Mouse (Mus musculus): Measurements from ENCODE around the gene Pkig. TPM values are rescaled to one million over a fixed set of nuclear protein-coding genes. Genes with fewer than 3 reads are reported as not detected.
"Not testable (repeated sequence)": the region's sequence is repeated elsewhere in the genome, so short reads cannot be mapped to it uniquely, and the experiment has no call there.

Pkig gene
- polyA plus RNA-seq, 1 experiment from 2014 or later: 105 TPM

DNA sequence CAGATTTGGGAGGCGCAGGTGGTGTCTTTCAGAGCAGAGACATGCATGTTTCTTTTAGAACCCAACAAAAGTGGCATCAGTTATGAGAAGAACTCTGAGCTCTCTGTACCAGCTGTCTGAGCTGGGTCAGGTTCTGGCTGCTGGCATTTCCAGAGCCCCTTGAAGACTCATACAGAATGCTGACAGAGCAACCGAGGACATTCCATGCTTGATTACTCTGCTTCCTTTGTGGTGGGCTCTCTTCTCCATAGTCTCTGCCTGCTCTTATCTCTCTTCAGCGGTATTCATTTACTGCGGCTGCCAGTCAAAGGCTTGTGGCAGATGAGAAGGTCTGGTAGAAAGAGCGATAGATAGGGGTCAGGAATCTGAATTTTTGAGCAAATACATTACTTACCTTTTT is 28.0 kb downstream of the Pkig start:
- ATAC-seq (ENCODE audit: insufficient number of reproducible peaks, insufficient read depth, low FRiP score, low TSS enrichment, low read depth): no peak
- peak overlapping the region; percentile 7; the same call in 1 of the 2 replicates for H3K4me2 ChIP-seq
- no peak overlapping the region for H3K9ac ChIP-seq
- no peaks in the 10 kb centered on the region for H3K9me3 ChIP-seq
- 82% methylated on average over 5 of the region's 5 CpGs for WGBS
- H3K4me3 ChIP-seq: no peak overlapping the region
- peaks cover 25% of the 10 kb centered on the region for H3K4me1 ChIP-seq
- no peaks in the 10 kb centered on the region for H3K27me3 ChIP-seq
- H3K27ac ChIP-seq: peak overlapping the region; percentile 48; the same call in 1 of the 2 replicates
- no peaks in the 10 kb centered on the region for H3K36me3 ChIP-seq

DNA sequence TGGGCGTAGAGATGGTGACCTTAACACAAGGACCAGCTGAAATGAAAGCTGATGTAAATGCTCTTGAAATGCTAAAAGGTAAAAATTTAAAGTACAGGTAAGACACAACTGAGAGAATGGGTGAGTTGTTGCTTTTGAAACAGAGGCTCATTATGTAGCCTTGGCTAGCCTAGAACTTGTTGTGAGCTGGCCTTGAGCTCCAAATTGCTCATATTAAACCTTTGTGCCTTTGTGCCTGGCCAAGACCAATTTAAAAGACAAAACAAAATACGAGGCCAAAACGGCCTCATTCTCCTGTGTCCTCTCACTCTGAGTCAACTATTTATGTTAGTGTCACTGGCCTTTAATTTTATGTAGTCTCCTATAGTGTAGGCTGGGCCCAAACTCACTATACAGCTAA is 28.7 kb downstream of the Pkig start:
- Histone ChIP-seq H3K27ac (no peak overlapping the region), H3K4me1 (peaks cover 25% of the 10 kb centered on the region), H3K27me3 (no peaks in the 10 kb centered on the region), H3K4me2 (no peak overlapping the region), H3K9ac (no peak overlapping the region), H3K4me3 (no peak overlapping the region), H3K36me3 (no peaks in the 10 kb centered on the region), H3K9me3 (no peaks in the 10 kb centered on the region)
- ATAC-seq (ENCODE audit: insufficient number of reproducible peaks, insufficient read depth, low FRiP score, low TSS enrichment, low read depth): no peak
- 86% methylated on average over 3 of the region's 3 CpGs for WGBS

DNA sequence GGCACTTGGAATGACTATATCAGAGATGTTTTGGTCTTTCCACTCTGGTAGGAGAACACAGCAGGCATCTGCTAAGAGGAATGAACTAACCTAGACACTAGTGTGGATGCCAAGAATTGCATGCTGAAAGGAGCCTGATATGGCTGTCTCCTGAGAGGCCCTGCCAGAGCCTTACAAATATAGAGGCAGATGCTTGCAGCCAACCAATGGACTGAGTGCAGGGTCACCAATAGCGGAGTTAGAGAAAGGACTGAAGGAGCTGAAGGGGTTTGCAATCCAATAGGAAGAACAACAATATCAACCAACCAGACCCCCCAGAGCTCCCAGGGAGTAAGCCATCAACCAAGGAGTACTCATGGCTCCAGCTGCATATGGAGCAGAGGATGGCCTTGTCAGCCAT is 30.2 kb downstream of the Pkig start:
- H3K4me2 ChIP-seq; H3K27ac ChIP-seq; H3K4me3 ChIP-seq; H3K9me3 ChIP-seq; H3K9ac ChIP-seq; ATAC-seq (ENCODE audit: insufficient number of reproducible peaks, insufficient read depth, low FRiP score, low TSS enrichment, low read depth); H3K27me3 ChIP-seq; H3K36me3 ChIP-seq: not testable (repeated sequence)
- H3K4me1 ChIP-seq: peaks cover 29% of the 10 kb centered on the region
- WGBS: 90% methylated on average over 1 of the region's 1 CpGs

GRCm38 (mm10) chr2:163689771-163690170 is 31.6 kb downstream of the Pkig start:
- no peak overlapping the region for H3K4me3 ChIP-seq
- ATAC-seq (ENCODE audit: insufficient number of reproducible peaks, insufficient read depth, low FRiP score, low TSS enrichment, low read depth): no peak
- no peak overlapping the region for H3K4me2 ChIP-seq
- H3K27me3 ChIP-seq: no peaks in the 10 kb centered on the region
- 86% methylated on average over 3 of the region's 3 CpGs for WGBS
- no peak overlapping the region for H3K27ac ChIP-seq
- H3K36me3 ChIP-seq: no peaks in the 10 kb centered on the region
- H3K9ac ChIP-seq: no peak overlapping the region
- H3K4me1 ChIP-seq: peaks cover 35% of the 10 kb centered on the region
- no peaks in the 10 kb centered on the region for H3K9me3 ChIP-seq

- ATAC-seq (ENCODE audit: insufficient number of reproducible peaks, insufficient read depth, low FRiP score, low TSS enrichment, low read depth): no peak
These were observed 32.5 kb downstream of the Pkig start for GRCm38 (mm10) chr2:163690409-163691304.

GRCm38 (mm10) chr2:163691846-163692605 is 33.8 kb downstream of the Pkig start:
- no peak for ATAC-seq (ENCODE audit: insufficient number of reproducible peaks, insufficient read depth, low FRiP score, low TSS enrichment, low read depth)
- WGBS: 94% methylated on average over 6 of the region's 6 CpGs
- H3K36me3 ChIP-seq: no peaks in the 10 kb centered on the region
- H3K9ac ChIP-seq: no peak overlapping the region
- peaks cover 17% of the 10 kb centered on the region for H3K4me1 ChIP-seq
- no peak overlapping the region for H3K27ac ChIP-seq
- H3K9me3 ChIP-seq: no peaks in the 10 kb centered on the region
- no peak overlapping the region for H3K4me3 ChIP-seq
- no peak overlapping the region for H3K4me2 ChIP-seq
- no peaks in the 10 kb centered on the region for H3K27me3 ChIP-seq

More at GRCm38 (mm10) chr2:163690409-163691304, 32.5 kb downstream of the Pkig start:
- Histone ChIP-seq H3K9me3 (no peaks in the 10 kb centered on the region), H3K27me3 (no peaks in the 10 kb centered on the region), H3K4me2 (no peak overlapping the region), H3K27ac (no peak overlapping the region), H3K4me1 (peaks cover 26% of the 10 kb centered on the region), H3K36me3 (no peaks in the 10 kb centered on the region), H3K9ac (no peak overlapping the region), H3K4me3 (no peak overlapping the region)
- WGBS: 60% methylated on average over 8 of the region's 8 CpGs

DNA sequence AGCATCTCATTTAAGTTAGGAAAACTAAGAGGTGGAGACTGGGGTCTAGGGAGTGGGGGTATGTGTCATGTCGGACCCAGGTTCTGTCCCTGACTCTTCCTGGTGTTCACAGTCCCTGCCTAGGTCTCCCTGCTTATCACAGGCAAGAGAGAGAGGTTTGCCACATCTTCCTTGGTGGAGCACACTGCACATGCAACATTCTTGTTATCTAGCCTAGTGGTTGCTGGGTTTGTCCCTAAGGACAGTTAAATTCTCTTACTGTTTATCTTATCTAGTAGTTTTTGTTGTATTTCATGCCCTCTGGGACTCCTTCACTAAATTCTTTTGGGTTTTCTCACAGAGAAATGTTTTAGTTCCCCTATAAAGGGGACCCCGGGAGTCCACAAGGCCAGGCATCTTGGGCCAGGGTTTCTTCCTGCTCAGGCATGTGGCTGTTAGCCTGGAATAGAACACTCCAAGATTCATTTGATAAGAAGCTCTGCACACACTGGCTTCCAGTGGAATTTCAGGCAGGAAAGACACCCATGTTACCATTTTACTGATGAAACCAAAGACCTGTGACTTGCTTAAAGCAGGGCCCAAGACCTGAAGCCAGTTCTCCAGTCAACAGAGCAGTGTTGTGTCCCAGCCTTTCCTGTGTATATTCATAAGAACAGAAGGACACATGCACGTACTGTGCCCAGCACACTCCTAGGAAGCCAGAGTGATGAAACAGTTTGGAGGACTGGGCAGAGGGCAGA is 34.9 kb downstream of the Pkig start:
- H3K4me1 ChIP-seq: peaks cover 17% of the 10 kb centered on the region
- WGBS: 71% methylated on average over 3 of the region's 3 CpGs
- no peak for ATAC-seq (ENCODE audit: insufficient number of reproducible peaks, insufficient read depth, low FRiP score, low TSS enrichment, low read depth)

DNA sequence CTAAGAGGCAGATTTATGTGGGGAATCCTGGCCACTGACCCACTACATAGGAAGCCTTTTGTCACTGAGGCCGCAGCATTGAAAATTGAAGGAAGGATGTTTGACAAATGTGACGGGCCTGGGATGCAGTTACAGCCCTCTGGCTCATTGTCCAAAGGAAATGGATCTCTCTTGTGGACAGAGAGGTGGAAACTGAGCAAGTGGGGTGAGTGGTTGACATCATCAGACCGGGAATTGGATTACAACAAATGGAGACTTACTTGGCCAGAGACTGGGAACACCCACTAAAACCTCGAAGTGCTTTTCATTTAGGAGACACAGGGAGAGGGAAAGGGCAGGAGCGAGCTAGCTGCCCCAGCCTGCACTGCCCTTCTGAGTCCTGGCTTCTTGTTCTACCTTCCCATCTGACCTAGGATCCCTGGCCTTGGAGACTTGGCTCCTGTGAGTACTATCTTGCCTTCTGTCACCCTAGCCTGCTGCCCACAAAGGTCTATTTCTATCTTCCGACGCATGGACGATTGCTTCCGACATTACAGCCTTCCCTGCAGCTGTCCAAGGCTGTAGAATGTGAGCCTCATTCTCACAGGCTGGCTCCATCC is 35.6 kb downstream of the Pkig start:
- Histone ChIP-seq H3K4me1 (peaks cover 17% of the 10 kb centered on the region), H3K4me3 (no peak overlapping the region), H3K36me3 (no peaks in the 10 kb centered on the region), H3K9ac (no peak overlapping the region), H3K9me3 (no peaks in the 10 kb centered on the region), H3K27me3 (no peaks in the 10 kb centered on the region), H3K27ac (peak overlapping the region; percentile 63), H3K4me2 (peak overlapping the region; percentile 5; the same call in 1 of the 2 replicates)
- ATAC-seq (ENCODE audit: insufficient number of reproducible peaks, insufficient read depth, low FRiP score, low TSS enrichment, low read depth): no peak
- 60% methylated on average over 9 of the region's 9 CpGs for WGBS

More for the DNA sequence above, 34.9 kb downstream of the Pkig start:
- H3K27ac ChIP-seq: peak overlapping the region; percentile 63
- H3K36me3 ChIP-seq: no peaks in the 10 kb centered on the region
- no peaks in the 10 kb centered on the region for H3K27me3 ChIP-seq
- no peak overlapping the region for H3K9ac ChIP-seq
- peak overlapping the region; percentile 5; the same call in 1 of the 2 replicates for H3K4me2 ChIP-seq
- H3K4me3 ChIP-seq: no peak overlapping the region
- no peaks in the 10 kb centered on the region for H3K9me3 ChIP-seq

DNA sequence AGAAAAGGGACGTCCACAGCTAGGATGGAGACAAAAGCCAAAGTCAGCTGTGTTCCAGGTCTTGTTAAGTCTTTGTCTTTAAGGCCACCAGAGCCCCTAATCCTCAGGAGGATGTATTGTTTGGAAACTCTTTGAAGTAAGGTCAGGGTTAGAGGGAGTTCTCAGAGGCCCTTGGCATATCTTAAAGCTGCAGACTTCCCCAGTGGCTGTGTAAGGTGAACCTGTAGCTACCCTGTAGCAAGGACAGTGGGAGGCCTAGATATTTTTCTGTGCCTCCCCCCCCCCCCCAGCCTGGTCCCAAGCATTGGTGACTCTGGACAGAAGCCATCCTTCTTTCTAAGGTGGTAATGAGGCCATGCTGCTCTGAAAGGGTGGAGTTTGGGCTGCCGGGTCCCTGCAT is 38.6 kb downstream of the Pkig start:
- peaks cover 13% of the 10 kb centered on the region for H3K4me1 ChIP-seq
- no peaks in the 10 kb centered on the region for H3K27me3 ChIP-seq
- no peaks in the 10 kb centered on the region for H3K36me3 ChIP-seq
- no peaks in the 10 kb centered on the region for H3K9me3 ChIP-seq
- WGBS: 46% methylated on average over 2 of the region's 2 CpGs
- H3K27ac ChIP-seq: no peak overlapping the region
- H3K4me3 ChIP-seq: no peak overlapping the region
- H3K9ac ChIP-seq: no peak overlapping the region
- H3K4me2 ChIP-seq: no peak overlapping the region
- no peak for ATAC-seq (ENCODE audit: insufficient number of reproducible peaks, insufficient read depth, low FRiP score, low TSS enrichment, low read depth)

DNA sequence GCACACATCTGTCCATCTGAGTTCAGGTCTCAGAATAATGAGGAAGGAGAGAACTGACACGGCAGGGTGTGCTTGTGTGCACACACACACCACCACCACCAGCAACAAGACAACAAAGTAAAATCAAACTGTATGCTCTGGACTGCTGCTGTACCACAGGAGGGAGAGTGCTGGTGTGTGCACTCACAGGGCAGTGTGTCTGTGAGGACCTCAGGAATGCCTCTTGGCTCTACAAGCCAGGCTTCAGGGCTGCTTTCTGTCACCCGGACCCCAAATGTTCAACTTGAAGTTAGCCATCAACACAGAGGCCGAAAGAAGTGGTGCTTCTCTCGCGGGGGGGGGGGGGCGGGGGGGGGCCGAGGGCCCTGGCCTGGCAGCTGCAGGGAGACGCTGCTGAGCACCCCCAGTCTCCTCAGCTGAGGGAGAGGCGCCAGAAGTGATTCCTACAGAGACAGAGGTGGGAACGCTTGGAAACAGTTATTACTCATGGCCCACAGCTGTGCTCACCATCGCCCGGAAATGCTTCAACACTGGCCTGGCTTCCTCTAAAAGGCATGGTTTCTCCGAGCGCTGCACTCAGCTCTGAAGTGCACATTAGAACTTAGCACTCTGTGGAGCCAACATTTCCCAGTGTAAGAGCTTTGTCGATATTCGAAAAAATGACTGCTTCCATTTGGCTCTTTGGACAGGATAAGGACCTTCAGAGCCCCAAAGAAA is 39.7 kb downstream of the Pkig start:
- Histone ChIP-seq H3K4me1 (peaks cover 21% of the 10 kb centered on the region), H3K4me3 (no peak overlapping the region), H3K27me3 (no peaks in the 10 kb centered on the region), H3K36me3 (no peaks in the 10 kb centered on the region), H3K9ac (no peak overlapping the region), H3K27ac (no peak overlapping the region), H3K4me2 (no peak overlapping the region), H3K9me3 (no peaks in the 10 kb centered on the region)
- WGBS: 63% methylated on average over 14 of the region's 16 CpGs
- ATAC-seq (ENCODE audit: insufficient number of reproducible peaks, insufficient read depth, low FRiP score, low TSS enrichment, low read depth): no peak

All from embryonic facial prominence, embryonic 13.5 days (tissue).